Mouse (Mus musculus) megakaryocyte, adult 5-6 weeks (primary cell): ENCODE data around the gene Cstad. TPM values are rescaled to one million over a fixed set of nuclear protein-coding genes. Genes with fewer than 3 reads are reported as not detected.

Experiments used
- ATAC-seq: 2 replicates; pipeline ENCODE4 v1.8.0; 2016; ENCODE audit warnings: mild to moderate bottlenecking, inconsistent platforms; ENCODE audit not compliant: poor library complexity, severe bottlenecking
- total RNA-seq, 2 experiments: library from RNA; stranded (forward) in 1 of 2; stranded (reverse) in 1 of 2; fragments of 153-499, 151-499 nt in 1 of 2; fragments of 221-1000, 200-1000 nt in 1 of 2; gene quantifications; 2 replicates each; pipeline versions ENCODE4 v1.2.3 to v1.2.4; 2015 to 2017

Gene Cstad
- total RNA-seq, 2 experiments from 2014 or later: 0.60 TPM; not detected in 1

GRCm38 (mm10) chr2:30593636-30594310 lies 1.1 kb upstream of the Cstad start:
- ATAC-seq: no peak

- no peak for ATAC-seq
Measured at GRCm38 (mm10) chr2:30595796-30596195, 956 bp downstream of the Cstad start.

GRCm38 (mm10) chr2:30599621-30600020 lies 4.8 kb downstream of the Cstad start:
- no peak for ATAC-seq

- ATAC-seq: no peak
Measured at GRCm38 (mm10) chr2:30600291-30600690, 5.5 kb downstream of the Cstad start.

- ATAC-seq: no peak
Measured at GRCm38 (mm10) chr2:30600965-30601841, 6.4 kb downstream of the Cstad start.

- no peak for ATAC-seq
Measured at GRCm38 (mm10) chr2:30602451-30602850, 7.6 kb downstream of the Cstad start.

- ATAC-seq: no peak
Measured at GRCm38 (mm10) chr2:30603731-30604130, 8.9 kb downstream of the Cstad start.

- ATAC-seq: peak; percentile 38; the same call in 1 of the 2 replicates
Measured at GRCm38 (mm10) chr2:30604880-30605761, 10.3 kb downstream of the Cstad start.

GRCm38 (mm10) chr2:30605762-30606051 lies 10.9 kb downstream of the Cstad start:
- ATAC-seq: no peak

- no peak for ATAC-seq
Measured at GRCm38 (mm10) chr2:30606621-30607052, 11.8 kb downstream of the Cstad start.

- ATAC-seq: no peak
Measured at GRCm38 (mm10) chr2:30607941-30608340, 13.1 kb downstream of the Cstad start.

- no peak for ATAC-seq
Measured at GRCm38 (mm10) chr2:30608690-30609201, 13.9 kb downstream of the Cstad start.

GRCm38 (mm10) chr2:30613574-30613973 lies 18.7 kb downstream of the Cstad start:
- ATAC-seq: no peak

- no peak for ATAC-seq
Measured at GRCm38 (mm10) chr2:30614151-30614923, 19.5 kb downstream of the Cstad start.

GRCm38 (mm10) chr2:30615869-30616268 lies 21.0 kb downstream of the Cstad start:
- ATAC-seq: no peak

- ATAC-seq: no peak
Measured at GRCm38 (mm10) chr2:30616464-30616863, 21.6 kb downstream of the Cstad start.

GRCm38 (mm10) chr2:30618487-30619248 lies 23.8 kb downstream of the Cstad start:
- ATAC-seq: no peak

GRCm38 (mm10) chr2:30623873-30624272 lies 29.0 kb downstream of the Cstad start:
- ATAC-seq: no peak

GRCm38 (mm10) chr2:30625296-30625826 lies 30.5 kb downstream of the Cstad start:
- ATAC-seq: peak; percentile 32
